Mouse (Mus musculus) heart, postnatal 14 days (tissue): ENCODE results near the gene Hist1h4n. TPM values are rescaled to one million over a fixed set of nuclear protein-coding genes. Genes with fewer than 3 reads are reported as not detected.
"Not testable (repeated sequence)": the region's sequence is repeated elsewhere in the genome, so short reads cannot be mapped to it uniquely, and the experiment has no call there.

Experiments
- DNase-seq, 2 experiments: peaks; one replicate each; pipeline ENCODE4 v3.0.0; 2021 to 2022
- intact Hi-C: fragments of 180-260 bp; cut with DNase I; formaldehyde crosslinking; loops from one replicate; pipeline ENCODE4 v1.15.1; 2025
- long read RNA-seq, 2 experiments: library from polyadenylated mRNA; stranded (forward); transcript quantifications; one replicate each; pipeline ENCODE4 v2.0.0; 2021
- total RNA-seq, 2 experiments: library from RNA; stranded (reverse); gene quantifications; 2 replicates each; pipeline ENCODE4 v1.2.3; 2021

Hist1h4n gene
- total RNA-seq = 10 to 100 TPM in 1 of 2 experiments, 1 to 10 TPM in 1; 9.1 to 16.3 TPM
- long read RNA-seq, experiment 1 = 0 reads
- long read RNA-seq, experiment 2 = 0 reads

- intact Hi-C loops = not testable (repeated sequence)
- peak in 1 of 2 experiments; percentile 12 for DNase-seq
These were observed at the start of gene Hist1h4n for GRCm38 (mm10) chr13:21831418-21832394. Gene Hist1h4n (minus strand): TSS chr13:21832196.

- no peak for DNase-seq
- intact Hi-C loops = no loop called here
These were observed 48.7 kb upstream of the Hist1h4n start for GRCm38 (mm10) chr13:21880735-21881134.

- intact Hi-C loops, DNase-seq: not testable (repeated sequence)
These were observed 33.5 kb upstream of the Hist1h4n start for GRCm38 (mm10) chr13:21865503-21865902.

- intact Hi-C loops = no loop called here
- DNase-seq = no peak
These were observed 29.6 kb upstream of the Hist1h4n start for GRCm38 (mm10) chr13:21861608-21862007.

- intact Hi-C loops = no loop called here
- no peak for DNase-seq
These were observed 23.7 kb upstream of the Hist1h4n start for GRCm38 (mm10) chr13:21855698-21856162.

- intact Hi-C loops = no loop called here
- peak; percentile 40 for DNase-seq
These were observed 23.1 kb upstream of the Hist1h4n start for GRCm38 (mm10) chr13:21855146-21855545.

GRCm38 (mm10) chr13:21852215-21852945 is 20.4 kb upstream of the Hist1h4n start:
- peak; percentile 51 to 81 for DNase-seq
- intact Hi-C loops = no loop called here

GRCm38 (mm10) chr13:21850696-21851095 is 18.7 kb upstream of the Hist1h4n start:
- DNase-seq, intact Hi-C loops: not testable (repeated sequence)

GRCm38 (mm10) chr13:21847883-21848282 is 15.9 kb upstream of the Hist1h4n start:
- intact Hi-C loops = loop anchor here (10.0 kb wide), 1 partner anchor 53 kb away; no protein-coding TSS in a partner anchor
- DNase-seq = no peak

- intact Hi-C loops = loop anchor here (10.0 kb wide), 1 partner anchor 52 kb away; no protein-coding TSS in a partner anchor
- not testable (repeated sequence) for DNase-seq
These were observed 14.4 kb upstream of the Hist1h4n start for GRCm38 (mm10) chr13:21846356-21846755.

- DNase-seq = not testable (repeated sequence)
These were observed 8.5 kb upstream of the Hist1h4n start for GRCm38 (mm10) chr13:21840508-21840907.

GRCm38 (mm10) chr13:21833461-21833860 is 1.5 kb upstream of the Hist1h4n start, which contains the start of the genes Hist1h2ap and Hist1h2br:
Gene Hist1h2ap (minus strand): TSS chr13:21833507.
Gene Hist1h2br (plus strand): TSS chr13:21833743.
- DNase-seq, intact Hi-C loops: not testable (repeated sequence)

More at GRCm38 (mm10) chr13:21840508-21840907, 8.5 kb upstream of the Hist1h4n start:
- intact Hi-C loops = loop anchor here (10.0 kb wide), 1 partner anchor 46 kb away; no protein-coding TSS in a partner anchor

- intact Hi-C loops = no loop called here
- no peak for DNase-seq
These were observed 1.7 kb downstream of the Hist1h4n start for GRCm38 (mm10) chr13:21830344-21830743.

- no peak for DNase-seq
- intact Hi-C loops = loop anchor here (10.0 kb wide), 1 partner anchor 1926 kb away; the partner anchor contains the start of genes Hist1h2ab, Hist1h3b and Hist1h4b
These were observed 3.5 kb downstream of the Hist1h4n start for GRCm38 (mm10) chr13:21828511-21828910.

GRCm38 (mm10) chr13:21820082-21820890 is 11.7 kb downstream of the Hist1h4n start:
- DNase-seq = not testable (repeated sequence)
- intact Hi-C loops = loop anchor here (10.0 kb wide), 1 partner anchor 1935 kb away; the partner anchor contains the start of genes Hist1h2ab, Hist1h3b and Hist1h4b

GRCm38 (mm10) chr13:21812092-21812491 is 19.9 kb downstream of the Hist1h4n start:
- DNase-seq, intact Hi-C loops: not testable (repeated sequence)

- DNase-seq = peak; percentile 22 to 34
These were observed 20.5 kb downstream of the Hist1h4n start, which contains the start of gene Hist1h4m for GRCm38 (mm10) chr13:21811539-21811938. Gene Hist1h4m (plus strand): TSS chr13:21811746.

GRCm38 (mm10) chr13:21811074-21811473 is 20.9 kb downstream of the Hist1h4n start:
- intact Hi-C loops, DNase-seq: not testable (repeated sequence)

More at GRCm38 (mm10) chr13:21811539-21811938, 20.5 kb downstream of the Hist1h4n start, which contains the start of gene Hist1h4m:
- intact Hi-C loops = not testable (repeated sequence)

- intact Hi-C loops, DNase-seq: not testable (repeated sequence)
These were observed 21.9 kb downstream of the Hist1h4n start, which contains the start of the genes Hist1h2bq and Hist1h2ao for GRCm38 (mm10) chr13:21810073-21810472. Gene Hist1h2bq (minus strand): TSS chr13:21810197. Gene Hist1h2ao (plus strand): TSS chr13:21810465.
